Mouse (Mus musculus) spleen, postnatal 14 days (tissue): ENCODE data around the gene Rbpjl.

Source experiments
- DNase-seq, 2 experiments: peaks; one replicate each; pipeline ENCODE4 v3.0.0; 2021 to 2022; ENCODE audit warnings: low spot score in 2 of 2

Rbpjl gene

DNA sequence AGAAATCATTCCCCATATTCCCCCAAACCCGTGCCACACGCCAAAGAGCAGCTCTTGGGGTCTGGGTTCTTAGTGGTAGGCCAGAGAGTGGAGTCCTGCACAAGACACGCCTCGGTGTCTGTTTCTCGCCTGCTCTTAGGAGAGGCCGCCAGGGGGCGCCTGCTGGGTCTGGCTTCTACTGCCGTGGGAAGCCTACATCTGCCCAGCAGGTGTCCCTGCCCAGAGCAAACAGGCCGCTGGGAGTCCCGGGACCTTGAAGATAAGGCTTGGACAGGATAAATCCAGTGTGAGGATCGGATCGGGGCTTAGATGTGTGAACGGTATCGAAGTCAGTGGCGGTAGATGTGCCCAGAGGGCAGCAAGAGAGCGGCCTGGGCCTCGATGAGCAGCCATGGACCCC lies at the start of gene Rbpjl:
Gene Rbpjl (plus strand): TSS at position 236 of the 400 bp plus-strand sequence.
- peak; percentile 44 to 68 for DNase-seq

DNA sequence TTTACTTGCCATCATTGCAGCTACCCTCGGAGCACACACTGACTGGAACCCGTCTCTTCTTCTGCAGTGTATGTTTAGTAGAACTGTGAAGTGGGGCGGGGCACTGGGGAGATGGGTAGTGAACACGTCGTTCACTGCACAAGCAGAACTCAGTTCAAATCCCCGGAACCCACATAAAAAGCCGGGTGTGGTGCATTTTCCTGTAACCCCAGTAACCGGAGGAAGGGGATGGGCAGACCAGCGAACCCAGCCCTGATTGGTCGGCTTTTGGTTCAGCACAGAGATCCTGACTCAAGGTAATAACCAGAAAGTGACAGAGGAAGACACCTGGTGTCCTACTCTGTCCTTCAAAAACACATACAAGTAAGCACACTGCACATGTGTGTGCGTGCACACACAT lies 49.6 kb upstream of the Rbpjl start:
- no peak for DNase-seq

DNA sequence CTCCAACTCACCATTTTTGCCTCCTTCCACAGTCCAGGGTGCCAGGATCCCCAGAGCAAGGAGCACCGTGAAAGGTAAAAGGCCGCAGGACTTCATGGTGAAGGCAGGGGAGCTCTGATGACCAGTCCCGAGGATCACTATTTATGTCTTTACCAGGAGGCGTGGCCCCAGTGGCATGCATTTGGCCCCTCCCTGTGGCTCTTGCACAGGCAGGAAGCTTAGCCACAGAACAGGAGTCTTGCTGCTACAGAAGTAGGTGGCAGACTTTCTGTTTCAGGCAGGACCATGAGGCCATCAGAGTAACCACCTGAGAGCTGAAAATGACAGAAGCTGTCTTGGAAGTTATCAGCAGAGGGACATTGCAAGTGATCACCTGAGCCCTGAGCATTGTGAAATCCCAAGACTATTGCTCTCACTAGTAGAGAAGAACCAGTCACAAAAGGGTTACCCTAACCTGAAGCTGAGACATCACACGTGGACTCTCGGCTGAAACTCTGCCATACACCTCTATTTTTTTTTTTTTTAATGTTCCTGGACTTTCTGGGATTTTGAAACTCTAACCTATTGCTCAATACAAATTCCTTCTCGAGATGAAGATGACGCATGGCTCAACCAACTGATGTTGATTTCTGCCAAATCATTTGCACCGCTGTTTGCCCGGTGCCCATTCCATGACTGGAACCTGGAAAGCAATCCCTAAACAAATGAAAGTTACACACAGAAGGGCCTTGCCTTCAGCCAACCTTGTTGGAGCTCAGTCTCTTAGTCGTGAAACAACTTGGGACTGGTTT lies 46.6 kb upstream of the Rbpjl start:
- no peak for DNase-seq

DNA sequence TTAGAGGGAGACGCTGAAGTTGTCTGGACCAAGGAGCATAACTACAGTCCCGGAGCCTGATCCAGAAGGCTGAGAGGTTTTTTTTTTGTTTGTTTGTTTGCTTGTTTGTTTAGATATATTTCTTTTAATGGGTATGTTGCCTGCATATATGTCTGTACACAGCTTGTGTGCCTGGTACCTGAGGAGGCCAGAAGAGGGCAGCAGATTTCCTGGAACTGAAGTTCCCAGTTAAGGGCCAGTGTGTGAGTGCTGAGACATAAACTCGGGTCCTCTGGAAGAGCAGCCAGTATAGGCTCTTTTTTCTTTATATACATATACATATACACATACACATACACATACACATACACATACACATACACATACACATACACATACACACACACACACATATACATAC lies 44.6 kb upstream of the Rbpjl start:
- no peak for DNase-seq

DNA sequence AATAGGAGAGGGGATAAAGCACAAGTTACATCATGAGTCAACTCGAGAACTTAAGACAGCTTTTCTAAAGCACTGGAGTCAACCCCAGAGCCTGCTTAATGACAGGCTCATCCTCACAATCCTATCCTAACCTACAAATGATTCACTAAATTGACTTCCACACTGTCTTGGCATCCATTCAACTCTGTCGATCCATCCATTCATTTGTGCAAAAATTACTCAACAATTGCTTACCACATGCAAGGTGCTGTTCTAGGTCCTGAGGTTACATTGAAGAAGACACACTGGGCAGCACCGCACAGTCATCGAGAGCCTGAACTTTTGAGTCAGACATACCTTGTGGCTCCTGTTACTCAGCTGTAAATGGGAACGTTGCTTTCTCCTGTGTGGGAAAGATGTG lies 43.9 kb upstream of the Rbpjl start:
- DNase-seq = no peak

DNA sequence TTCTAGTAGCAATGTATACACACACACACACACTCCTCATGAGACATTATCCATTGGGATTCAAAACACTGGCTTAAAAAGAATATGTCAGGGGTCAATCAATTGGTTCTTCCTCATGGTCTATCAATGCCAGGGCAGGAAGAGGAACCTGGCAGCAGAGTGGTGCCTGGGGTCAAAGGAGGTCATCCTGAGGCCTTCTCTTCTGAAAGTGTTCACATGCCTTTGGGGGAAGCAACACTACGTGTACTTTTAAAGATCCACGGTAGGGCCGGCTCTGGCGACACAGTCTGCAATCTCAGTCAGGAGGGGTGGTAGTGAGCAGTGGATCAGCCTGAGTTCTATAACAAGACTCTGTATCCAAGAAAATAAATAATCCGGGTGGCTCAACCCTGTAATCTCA lies 43.3 kb upstream of the Rbpjl start:
- no peak for DNase-seq

DNA sequence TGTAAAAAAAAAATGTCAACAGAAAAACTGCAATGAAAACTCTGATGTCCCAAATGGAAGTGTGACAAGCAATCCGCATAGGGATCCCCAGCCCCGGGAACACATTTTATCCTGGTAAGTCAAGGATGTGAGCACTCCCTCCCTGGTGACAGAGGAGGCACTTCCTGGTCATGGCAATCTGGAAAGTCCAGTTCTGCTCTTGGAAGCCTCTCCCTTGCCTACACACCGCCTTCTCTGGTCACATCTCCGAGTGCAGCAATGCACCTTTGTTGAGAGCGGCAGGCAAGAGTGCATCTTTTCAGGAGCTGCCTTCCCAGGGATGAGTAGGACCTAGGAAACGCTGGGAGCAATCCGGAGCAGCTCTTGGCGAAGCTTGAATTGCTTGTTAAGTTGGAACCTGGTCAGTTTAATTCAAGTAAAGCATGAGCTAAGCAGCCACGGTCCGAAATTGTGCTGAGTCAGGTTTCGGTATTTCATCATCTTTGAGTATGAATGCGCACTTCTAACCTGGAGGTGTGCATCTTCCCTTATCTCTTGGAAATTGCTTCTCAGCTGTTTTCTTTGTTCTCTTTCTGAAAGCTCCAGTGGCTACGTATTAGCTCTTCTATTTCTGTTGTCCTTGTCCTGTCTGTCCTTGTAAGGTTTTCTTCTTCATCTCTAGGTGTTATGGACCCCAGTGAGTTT lies 41.8 kb upstream of the Rbpjl start:
- DNase-seq = no peak

DNA sequence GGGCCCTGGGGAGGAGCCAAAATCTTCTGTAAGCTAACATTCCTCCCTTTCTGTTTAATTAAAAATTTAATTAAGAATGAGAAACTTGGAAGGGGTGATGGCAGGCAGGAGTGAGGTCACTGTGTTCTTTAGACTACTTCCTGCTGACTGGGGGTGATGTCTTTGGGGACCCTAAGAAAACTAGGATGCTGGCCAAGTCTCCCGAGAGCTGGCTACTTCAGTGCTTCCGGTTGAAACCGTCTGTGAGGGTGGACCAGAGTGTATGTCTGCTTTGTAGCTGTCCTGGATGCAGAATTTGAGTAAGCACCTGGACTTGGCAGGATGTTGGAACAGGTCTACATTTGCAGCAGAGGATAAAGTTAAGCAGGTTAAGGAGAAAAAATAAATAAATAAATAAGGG lies 36.0 kb upstream of the Rbpjl start:
- DNase-seq = no peak

DNA sequence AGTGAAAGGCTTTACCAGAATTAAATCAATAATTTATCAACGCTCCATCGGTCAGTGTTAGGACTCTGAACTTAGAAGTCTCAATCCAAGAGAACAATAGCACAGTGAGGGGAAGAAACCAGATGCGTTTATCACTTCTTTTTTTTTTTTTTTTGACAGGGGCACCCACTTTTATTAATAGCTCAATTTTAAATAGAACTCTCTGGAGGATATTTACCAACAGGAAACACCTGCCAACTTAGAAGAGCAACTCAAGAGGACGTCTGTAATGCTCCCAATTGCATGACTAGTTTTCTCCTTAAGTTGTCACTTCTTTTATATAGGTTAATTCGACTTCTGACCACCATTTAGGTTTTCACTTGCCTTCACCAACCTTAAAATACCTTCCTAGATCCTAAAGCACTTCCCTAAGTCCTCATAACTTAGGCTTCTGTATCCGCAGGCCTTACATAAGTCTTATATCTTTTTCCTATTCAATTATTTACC lies 34.3 kb upstream of the Rbpjl start:
- no peak for DNase-seq

DNA sequence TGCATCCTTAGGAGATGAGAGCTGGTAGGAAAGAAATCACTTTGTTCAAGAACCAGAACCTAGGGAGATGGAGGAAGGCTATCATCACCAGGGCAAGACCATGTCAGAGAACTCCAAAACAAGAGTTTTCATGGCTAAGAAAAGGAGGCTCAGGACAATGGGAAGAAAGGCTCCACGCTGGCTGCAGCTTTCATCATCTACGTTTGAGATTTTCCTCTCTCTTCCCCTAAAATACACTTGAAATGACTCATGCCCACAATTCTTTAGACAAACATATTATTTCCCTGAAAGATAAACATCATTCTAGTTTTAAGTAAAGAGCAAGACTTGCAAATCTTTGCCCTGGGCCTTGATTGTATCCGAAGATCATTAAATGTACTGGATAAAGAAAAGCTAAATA lies 31.6 kb upstream of the Rbpjl start:
- no peak for DNase-seq

DNA sequence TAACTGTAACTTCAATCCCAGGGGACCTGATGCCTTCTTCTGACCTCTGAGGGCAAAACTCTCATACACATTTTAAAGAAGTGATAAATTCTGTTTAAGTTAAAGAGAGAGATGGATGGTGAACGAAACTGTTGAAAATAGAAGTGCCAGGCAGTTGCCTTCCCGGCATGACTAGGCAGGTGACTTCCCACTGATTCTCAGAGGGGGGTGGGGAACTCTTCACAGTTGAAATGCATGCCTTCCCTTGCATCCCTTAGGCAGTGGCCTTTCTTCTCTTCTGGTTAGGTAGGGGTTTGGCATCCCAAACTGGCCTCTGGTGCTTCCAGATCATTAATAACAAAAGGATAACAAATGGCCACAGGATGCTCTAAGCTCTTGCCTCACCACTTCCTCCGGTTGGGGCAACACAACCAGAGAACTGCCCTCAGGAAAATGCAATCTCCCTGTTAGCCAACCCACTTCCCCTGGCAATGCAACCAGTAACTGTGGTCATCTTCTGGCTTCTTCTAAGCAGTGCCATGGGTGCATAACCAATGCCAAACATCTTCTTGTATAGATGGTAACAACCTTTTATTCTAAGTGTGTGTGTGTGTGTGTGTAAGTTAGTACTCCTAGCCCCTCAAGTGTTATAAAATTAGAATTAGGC lies 30.4 kb upstream of the Rbpjl start:
- no peak for DNase-seq

DNA sequence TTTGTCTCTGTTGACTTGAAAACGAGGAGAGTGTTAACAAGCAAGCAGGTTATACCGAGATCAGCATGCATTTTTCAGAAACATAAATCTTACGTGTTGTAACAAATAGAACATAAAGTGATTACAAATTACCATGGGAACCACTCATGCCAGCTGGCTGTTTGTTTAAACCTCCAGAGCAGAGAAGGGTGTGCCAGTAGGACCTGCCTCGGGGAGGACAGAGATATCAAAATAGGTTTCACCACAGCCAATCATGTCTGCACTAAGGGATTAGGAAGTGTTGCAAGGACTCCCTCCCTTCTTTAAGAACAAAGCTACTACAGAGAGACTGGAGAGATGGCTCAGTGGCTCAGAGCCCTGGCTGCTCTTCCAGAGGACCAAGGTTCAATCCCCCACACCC lies 29.8 kb upstream of the Rbpjl start:
- DNase-seq = no peak

DNA sequence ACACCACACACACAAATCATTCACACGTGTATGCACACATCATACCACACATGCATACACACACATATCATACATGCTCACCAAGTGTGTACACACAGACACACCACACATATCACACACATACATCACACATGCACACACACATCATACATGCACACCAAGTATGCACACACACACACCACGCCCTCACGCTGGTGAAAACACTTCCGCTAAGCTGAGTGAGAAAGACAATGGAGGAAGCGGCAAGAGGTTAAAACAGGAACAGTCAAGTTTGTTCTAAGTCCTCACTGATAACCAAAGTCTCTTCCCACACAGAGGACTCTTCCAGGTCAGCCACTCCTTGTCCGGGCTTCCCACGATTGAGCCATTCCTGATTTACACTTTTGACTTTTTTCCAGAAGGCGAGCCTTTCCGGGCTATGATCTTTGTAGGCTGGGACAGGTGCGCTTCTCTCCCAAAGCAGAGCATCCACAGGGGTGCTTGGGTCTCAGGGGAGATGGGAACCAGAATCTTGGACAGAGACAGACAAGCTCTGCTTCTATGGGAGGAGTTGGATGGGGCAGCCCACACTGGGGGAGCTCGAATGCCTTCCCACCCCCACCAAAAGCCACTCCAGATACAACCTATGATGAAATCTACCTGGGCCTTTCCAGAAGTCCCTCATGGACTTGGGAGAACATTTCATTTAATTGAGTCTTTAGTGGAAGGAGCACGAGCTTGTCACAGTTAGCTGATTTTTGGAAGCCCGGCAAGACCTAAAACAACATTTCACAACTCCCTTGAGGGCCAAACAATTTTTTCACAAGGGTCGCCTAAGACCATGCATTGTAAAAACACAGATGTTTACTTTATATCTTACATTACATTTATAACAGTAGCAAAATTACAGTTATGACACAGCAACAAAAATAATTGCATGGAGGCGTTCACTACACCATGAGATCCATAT lies 25.2 kb upstream of the Rbpjl start:
- no peak for DNase-seq

DNA sequence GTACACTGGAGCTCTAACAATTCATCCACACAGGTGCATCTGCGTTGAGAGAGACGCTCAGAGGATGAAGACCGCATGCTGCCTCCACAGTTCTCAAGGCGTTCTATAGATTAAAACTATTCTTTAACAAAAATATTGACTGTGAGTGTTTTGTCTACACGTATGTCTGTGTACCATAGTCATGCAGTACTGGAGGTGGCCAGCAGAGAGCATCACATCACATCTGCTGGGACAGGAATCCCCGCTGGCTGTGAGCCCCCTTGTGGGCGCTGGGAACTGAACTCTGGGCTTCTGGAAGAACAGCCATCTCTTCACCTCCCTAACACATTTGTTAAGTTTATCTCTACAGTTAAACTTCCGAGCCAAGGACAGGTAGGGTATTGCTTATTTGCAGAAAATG lies 21.2 kb upstream of the Rbpjl start:
- DNase-seq = no peak

DNA sequence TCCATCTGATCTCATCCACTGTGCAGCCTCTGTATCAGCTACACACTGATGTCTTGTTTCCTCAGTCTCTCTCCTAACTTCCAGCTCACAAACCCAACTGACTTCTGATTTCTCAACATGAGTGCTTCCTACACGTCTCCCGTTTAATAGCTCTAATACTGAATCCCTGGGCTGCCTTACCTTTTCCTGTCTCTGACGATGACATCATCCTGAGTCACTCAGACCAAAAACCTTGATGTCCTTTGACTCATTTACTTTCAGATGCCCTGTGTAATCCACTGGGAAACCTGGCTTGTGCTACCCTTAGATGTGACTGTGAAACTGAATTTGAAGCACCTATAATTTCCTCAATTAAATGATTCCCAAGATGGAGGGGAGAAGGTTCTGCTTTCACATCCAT lies 20.0 kb upstream of the Rbpjl start:
- no peak for DNase-seq

DNA sequence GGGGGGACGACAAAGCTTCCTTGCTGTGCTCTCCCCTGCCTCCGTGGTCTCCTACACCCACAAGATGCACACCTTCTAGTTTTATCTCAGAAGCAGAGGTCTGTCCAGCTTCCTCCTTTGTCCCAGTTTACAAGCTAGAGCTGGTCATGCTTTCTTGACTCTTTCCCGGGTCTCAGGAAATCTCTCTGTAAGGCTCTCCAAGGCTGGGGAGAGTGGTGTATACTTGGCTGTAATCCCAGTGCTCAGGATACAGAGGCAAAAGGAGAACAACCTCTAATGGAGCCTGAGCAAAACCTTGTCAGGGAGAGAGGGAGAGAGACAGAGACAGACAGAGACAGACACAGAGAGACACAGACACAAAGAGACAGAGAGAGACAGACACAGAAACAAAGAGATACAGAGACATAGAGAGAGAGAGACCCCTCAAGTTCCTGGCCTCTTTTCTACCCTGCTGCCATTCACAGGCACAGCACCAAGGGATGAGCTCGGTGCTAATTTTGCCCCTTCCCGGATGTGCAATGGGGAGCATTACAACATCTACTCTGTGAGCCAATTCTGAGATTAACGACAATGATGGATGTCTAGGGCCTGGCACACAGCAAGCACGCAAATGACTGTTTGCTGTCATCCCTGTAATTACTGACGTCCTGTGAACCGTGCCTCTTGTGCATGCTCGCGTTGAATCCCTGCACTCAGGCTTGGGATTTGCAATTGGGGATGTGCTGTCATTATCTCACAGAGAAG lies 19.1 kb upstream of the Rbpjl start:
- DNase-seq = no peak

DNA sequence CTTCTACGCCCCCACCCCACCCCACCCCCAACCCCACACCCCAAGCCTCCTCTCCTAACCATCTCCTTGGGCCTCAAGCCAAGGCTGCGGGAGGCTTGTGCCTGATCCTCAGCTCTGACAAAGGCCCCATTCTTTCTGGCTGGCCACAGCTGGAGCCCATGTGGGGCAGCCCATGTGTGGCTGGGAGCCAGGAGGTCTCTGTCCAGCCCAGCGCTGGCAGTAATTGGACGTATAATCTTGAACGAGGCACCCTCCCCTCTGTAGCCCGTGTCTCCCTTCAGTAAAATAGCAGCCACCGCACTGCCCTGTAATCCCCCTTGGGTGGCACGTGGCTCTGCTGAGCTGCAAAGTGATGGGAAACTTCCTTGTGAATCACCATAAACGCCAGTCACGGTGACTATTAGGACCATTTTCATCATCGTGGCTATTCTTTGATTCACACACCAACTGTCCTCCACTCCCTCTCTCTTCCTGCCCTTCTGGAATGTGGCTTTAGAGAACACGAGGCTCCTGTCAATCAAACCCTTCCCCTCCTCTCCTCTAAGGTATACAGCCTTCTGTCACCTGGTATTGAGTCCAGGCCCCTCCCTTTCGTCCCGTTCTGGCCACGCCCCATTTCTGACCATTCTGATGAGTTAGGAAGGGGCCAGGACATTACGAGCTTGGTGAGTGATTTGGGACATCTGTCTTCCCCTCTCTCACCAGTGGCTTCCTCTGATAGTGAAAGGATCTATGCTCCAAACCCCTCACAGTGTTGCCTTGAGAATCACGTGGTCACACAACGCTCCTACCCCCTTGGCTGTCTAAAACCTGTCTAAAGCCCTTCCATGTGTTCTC lies 16.8 kb upstream of the Rbpjl start:
- no peak for DNase-seq

DNA sequence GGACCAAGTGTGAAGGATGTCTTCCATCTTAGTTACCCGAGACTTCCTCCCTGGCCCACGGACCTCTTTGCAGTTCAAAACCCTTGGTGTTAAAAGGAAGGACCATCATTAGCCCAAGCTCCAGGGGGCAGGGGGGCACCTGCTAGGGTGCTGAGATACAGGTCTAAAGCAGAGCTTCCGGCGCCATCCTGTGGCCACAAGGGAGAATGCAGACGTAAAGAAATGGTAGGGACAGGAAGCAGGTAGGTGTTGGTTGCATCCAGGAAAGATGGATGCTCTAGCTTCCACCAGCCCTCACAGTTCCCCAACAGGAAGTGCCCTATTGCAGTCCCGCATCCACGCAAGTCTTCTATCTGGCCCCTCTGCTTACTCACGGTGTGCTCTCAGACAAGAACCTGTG lies 16.0 kb upstream of the Rbpjl start:
- peak; percentile 25 to 52 for DNase-seq

DNA sequence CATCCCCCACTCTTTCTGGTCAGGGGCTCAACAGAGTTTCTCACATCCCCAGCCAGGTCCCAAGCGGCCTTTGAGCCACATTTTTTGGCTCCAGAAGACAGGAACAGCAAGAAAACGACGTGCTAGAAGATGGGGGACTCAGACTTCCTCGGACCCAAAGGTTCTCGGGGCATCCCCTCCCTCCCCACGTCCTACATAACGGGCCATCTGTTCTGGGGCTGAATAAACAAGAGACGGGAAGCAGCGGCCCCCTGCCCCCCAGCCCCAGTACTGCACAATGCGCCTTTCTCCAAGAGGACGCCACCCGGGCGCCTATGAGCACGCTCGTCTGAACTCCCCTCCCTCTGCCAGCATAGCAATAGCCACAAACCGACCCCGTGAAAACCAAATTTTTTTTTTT lies 13.9 kb upstream of the Rbpjl start, which contains the start of gene Slpi:
Gene Slpi (minus strand): TSS at position 76 of the 400 bp plus-strand sequence.
- DNase-seq = no peak

DNA sequence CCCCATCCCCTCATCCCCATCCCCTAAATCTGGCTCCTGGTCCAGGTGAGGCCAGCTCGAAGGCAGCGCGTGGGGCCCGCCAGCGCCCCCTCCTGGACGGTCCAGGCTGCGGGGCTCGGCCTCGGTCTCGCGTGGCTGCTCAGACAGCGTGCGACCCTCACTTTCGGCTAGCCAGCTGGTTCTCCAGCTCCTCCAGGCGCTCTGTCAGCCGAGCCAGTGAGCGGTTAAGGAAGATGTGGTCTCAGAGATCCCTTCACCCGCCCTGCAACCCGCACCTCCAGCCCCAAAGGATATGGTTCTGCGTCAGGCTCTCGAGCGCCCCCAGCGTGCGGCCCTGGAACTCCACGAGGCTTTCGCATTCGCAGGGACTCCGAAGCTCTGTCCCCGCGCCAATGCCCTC lies 13.4 kb upstream of the Rbpjl start:
- peak; percentile 60 to 74 for DNase-seq
